Mouse (Mus musculus) gastrocnemius, postnatal 25 days (tissue): ENCODE data around the gene Tceanc2. TPM values are rescaled to one million over a fixed set of nuclear protein-coding genes. Genes with fewer than 3 reads are reported as not detected.
"Not testable (repeated sequence)": the region's sequence is repeated elsewhere in the genome, so short reads cannot be mapped to it uniquely, and the experiment has no call there.

Experiments
- DNase-seq: peaks from one replicate; pipeline ENCODE4 v3.0.0; 2022
- total RNA-seq, 2 experiments: library from RNA; stranded (reverse); gene quantifications; 1 replicate in 1 of 2; 2 replicates in 1 of 2; pipeline ENCODE4 v1.2.3; 2021

The Tceanc2 gene
- total RNA-seq, 2 experiments from 2014 or later: 11.7 to 13.2 TPM

GRCm38 (mm10) chr4:107126891-107127524 is 51.9 kb downstream of the Tceanc2 start:
- no peak for DNase-seq

- no peak for DNase-seq
Observed at GRCm38 (mm10) chr4:107126389-107126788, 52.5 kb downstream of the Tceanc2 start.

GRCm38 (mm10) chr4:107125101-107125500 is 53.8 kb downstream of the Tceanc2 start:
- no peak for DNase-seq

GRCm38 (mm10) chr4:107124376-107124775 is 54.5 kb downstream of the Tceanc2 start:
- no peak for DNase-seq

DNA sequence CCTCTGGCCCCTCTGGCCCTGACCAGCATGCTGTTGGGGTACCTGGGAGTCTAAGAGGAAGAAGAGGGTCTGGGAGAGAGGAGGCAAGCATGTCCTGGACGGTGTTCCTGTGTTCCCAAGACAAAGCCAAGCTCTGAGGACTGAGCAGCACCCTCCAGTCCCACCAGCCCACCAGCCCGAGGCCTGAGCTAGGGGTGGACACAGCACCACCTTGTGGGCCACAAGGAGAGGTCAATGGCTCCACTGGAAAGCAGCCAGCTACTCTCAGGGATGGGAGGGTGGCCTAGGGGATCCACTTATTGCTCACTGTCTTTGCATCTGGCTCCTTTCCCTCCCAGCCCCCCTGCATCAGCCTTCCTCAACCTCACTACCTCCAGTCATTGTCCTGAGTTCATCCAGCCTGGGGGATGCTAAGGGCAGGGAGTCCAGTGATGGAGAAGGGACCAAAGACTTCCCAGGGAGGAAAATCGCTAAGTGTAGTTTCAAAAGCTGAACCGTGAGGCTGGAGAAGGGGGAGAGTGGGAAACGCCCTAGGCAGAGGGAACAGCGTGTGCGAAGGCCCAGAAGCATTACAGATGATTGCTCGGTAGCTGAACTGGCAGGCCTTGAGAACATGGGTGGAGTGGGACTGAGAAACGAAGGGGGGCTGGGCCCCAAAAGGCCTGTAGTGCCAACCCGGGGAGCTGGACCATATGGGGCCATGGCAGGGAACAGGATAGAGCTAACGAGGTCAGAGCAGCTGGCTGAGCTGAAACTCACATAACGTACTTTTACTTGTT is 57.6 kb downstream of the Tceanc2 start:
- peak; percentile 27 for DNase-seq

DNA sequence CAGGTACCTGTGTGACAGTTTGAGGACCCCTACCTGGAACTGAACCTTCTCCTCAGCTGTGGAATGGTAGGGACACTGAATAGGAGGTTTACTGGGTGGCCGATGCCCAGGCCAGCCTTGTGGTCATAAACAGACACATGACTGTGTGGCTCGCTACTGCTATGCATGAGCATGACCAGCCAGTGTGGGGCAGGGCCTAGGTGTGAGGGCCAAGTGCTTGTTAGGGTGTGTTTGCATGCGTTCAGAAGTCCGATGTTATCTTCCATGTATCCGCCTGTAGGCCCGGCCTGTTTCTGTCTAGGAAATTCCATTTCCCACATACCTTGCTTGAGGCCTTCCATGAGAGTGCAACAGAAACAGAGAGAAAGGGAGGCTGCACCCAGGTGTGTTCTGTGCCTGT is 58.2 kb downstream of the Tceanc2 start:
- DNase-seq: no peak

GRCm38 (mm10) chr4:107119056-107119455 is 59.9 kb downstream of the Tceanc2 start:
- DNase-seq: no peak

DNA sequence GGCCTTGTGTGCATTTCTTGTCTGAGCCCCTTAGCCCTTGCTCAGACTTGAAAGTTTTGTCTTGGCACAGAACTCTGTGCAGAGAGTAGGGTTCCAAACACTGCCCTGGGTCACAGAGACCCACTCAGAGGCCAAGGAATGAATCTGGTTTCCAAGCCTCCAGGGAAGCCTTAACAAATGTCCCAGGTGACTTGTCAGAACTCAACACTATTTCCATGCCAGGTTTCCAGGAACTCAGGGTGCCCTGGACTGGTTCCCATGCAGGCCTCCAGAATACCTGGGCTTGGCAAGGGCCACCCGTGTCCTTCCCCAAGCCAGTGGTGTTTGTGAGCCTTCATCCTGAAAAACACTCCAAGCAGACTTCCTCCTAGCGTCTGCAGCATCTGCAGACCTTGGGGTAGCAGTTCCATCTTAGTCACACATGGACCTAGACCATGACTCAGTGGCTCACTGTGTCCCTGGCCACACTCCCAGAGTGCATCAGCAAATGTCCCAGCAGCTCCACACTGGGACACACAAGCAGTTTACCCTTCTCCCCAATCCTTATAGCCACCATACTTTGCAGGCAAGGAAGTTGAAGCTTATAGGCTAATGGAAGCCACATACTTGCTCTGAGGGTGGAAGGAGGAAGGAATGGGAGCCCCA is 61.1 kb downstream of the Tceanc2 start:
- DNase-seq: no peak

DNA sequence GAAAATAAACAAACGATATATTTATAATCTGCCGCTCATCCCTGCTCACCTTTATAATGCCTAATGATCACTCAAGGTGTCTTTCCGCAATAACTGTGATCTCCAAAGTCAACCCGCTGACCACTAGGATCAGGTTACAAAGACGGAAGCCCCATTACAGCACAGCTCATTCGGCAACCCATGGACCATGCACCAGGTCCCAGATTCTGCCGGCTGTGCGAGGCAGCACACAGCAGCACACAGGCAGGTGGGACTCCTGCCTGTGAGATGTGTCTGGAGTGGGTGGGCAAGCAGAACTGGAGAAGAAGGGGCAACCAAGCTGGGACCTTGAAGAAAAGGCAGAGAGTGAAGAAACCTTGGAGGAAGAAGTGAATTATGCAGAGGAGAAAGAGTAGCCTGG is 64.6 kb downstream of the Tceanc2 start:
- DNase-seq: no peak

GRCm38 (mm10) chr4:107109181-107109580 is 69.7 kb downstream of the Tceanc2 start:
- not testable (repeated sequence) for DNase-seq

GRCm38 (mm10) chr4:107108291-107108731 is 70.6 kb downstream of the Tceanc2 start:
- DNase-seq: no peak

DNA sequence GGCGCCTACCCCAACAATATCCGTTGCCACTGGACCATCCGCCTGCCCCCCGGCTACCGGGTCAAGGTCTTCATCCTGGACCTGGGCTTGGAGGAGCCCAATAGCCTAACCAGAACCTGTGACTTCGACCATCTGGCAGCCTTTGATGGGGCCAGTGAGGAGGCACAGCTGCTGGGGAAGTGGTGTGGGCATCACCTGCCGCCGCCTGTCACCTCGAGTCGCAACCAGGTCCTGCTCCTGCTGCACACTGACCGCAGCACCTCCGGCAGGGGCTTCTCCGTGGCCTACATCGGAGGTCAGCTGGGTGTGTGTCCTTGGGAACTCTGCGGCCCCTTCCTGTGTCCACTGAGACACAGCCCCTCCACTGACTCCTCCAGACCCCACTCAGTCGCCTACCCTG is 72.1 kb downstream of the Tceanc2 start:
- DNase-seq: no peak

GRCm38 (mm10) chr4:107102220-107102619 is 76.7 kb downstream of the Tceanc2 start:
- no peak for DNase-seq

DNA sequence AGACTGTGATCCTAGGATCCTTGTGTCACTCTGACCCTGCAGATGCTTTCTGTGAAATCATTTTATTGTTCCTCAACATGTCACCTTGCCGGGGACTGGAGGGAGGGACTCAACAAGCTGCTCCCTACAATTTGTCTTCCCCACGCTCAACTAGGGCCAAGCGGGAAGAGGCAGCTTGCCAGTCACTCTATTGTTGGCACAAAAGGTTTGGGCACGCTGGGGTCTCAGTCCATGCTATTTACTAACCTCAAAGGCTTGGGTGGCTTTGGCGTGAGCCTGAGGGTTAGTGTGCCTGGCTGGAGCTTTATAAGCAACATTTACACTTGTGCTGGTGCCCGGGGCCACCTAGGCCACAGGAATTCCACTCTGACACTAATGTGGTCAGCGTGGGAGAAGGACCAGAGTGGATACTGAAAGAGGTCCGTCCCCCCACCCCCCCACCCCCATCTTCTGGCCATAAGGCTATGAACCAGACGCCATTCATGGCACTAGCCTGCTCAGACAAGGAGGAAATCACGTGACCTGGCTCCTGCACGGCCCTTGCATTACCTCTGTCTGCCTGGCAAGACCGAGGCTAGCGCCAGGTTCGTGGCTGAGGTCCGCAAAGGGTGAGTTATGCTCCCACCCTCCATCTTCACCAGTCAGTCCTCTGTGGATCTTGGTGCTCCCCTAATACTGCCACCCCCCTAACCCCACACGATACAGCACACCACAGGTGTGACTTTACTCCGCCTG is 80.0 kb downstream of the Tceanc2 start:
- DNase-seq: no peak

DNA sequence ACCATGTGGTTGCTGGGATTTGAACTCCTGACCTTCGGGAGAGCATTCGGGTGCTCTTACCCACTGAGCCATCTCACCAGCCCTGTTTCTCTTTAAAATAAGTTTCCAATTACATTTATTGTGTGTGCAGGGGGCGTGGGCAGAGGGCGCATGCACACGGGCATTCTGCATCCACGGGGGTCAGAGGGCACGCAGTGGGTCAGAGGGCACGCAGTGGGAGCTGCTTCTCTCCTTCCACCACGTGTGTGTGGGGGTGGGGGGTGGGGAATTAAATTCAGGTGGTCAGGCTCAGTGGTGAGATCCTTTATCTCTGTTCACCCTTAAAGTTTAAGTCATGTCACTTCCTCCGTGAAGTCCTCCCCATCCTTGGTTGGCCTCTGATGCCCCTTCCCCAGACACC is 80.5 kb downstream of the Tceanc2 start:
- no peak for DNase-seq

DNA sequence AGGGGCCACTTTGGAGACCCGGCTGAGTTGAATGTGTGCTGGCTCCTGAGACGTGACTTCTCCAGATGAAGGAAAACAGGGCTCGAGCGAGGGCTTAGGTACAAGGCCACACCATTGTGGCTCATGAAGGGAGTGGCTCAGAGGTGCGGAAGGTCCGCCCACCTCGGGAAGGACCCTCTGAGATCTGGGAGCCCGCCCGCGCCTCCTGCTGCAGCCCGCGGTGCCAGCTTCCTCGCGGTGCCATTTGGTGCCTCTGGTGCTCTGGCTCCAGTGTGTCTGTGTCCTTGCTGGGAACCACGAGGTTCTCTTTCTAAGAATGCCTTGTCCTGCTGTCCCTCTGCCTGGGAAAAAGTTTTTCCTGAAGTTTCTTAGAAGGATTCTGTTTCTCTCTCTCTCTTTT is 81.0 kb downstream of the Tceanc2 start:
- DNase-seq: no peak

- no peak for DNase-seq
Observed at GRCm38 (mm10) chr4:107096841-107097373, 82.0 kb downstream of the Tceanc2 start, which contains the start of gene Cdcp2. TSS of gene Cdcp2 (plus strand) at chr4:107096891.

DNA sequence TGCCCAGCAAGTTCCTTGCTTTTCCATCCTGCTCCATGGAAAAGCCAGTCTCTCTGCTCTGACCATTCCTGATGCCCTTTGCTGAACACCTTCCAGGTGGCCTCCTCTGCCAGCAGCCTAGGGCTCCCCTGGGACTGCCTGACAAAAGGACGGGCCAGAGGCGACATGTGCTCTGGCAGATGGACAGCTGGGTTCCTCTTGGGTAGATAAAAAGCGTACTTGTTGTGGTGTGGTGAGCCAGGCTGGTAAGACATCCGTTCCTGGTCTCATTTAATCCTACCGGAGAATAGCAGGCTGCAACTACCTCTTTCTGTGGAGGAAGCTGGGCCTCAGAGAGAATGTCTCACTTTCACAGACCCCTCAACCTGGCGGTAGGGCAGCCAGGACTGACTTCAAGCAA is 82.9 kb downstream of the Tceanc2 start:
- DNase-seq: no peak

DNA sequence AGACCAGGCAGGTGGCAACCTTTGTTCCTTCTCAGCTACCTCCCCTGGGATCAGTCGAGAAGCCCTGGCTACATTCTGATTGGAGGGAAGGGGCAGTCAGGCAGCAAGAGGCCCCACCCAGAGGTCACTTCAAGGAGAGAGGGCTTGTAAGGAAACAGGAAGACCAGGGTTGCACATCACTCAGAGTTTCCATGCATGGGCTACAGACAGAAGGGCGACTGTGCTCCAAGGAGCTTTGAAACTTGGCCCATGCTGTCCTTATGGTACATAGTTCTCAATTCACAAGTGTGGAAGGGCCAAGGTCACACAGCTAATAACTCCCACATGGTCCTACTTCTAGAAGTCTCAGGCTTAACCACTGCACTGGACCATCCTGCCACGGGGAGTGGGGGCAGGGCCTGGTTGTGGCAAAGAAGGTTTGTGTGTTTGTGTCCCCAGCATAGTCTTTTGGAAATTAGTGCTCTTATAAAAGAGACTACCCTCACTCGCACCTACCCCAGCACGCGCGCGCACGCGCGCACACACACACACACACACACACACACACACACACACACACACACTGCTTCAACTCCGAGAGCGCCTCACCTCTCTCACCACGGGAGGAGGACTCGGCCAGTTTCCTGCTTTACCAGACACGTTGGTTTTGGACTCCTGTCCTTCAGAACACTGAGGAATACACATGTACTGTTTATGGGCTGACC is 84.3 kb downstream of the Tceanc2 start:
- DNase-seq: no peak

- DNase-seq: no peak
Observed at GRCm38 (mm10) chr4:107091696-107092095, 87.2 kb downstream of the Tceanc2 start.

DNA sequence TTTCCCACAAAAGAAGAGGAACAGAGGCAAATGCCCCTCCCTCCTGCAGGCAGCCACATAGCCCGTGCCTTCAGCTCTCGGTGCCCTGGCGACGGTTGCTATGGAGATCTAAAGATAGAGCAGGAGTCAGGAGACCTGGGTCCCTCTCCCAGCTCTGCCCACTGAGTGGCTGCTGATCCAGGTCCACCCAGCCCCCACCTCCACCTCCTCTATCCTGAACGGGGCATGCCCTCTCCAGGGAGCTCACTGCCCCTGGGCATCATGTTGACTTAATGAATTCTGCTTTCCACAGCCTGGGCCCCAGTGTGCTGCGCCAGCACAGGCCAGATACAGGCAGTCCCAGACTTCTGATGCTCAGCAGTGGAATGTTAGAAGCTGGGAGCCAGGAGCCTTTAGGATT is 94.1 kb downstream of the Tceanc2 start:
- no peak for DNase-seq

GRCm38 (mm10) chr4:107084343-107084742 is 94.6 kb downstream of the Tceanc2 start:
- no peak for DNase-seq
